Mouse (Mus musculus) CH12.LX (cell line): ENCODE measurements around the gene Hdac5. TPM values are rescaled to one million over a fixed set of nuclear protein-coding genes. Genes with fewer than 3 reads are reported as not detected.

Experiments used
- DNase-seq: peaks from one replicate; pipeline ENCODE4 v3.0.0-alpha.2; 2013; ENCODE audit errors: extremely low read depth
- H3K27ac ChIP-seq: 2 replicates; pipeline ENCODE4 v1.5.1; 2012; ENCODE audit warnings: low read depth, mild to moderate bottlenecking, control low read depth, moderate library complexity; ENCODE audit not compliant: insufficient read depth
- H3K27me3 ChIP-seq: replicated peaks from 2 replicates; pipeline ENCODE3; 2012; ENCODE audit warnings: inconsistent platforms
- H3K36me3 ChIP-seq, 2 experiments: replicated peaks in 1 of 2; 2 replicates each; pipeline versions ENCODE3 to v1.6.1; 2012; ENCODE audit warnings: inconsistent platforms in 1 of 2, low read length in 1 of 2, mild to moderate bottlenecking in 1 of 2, mixed read lengths in 1 of 2, moderate library complexity in 1 of 2; ENCODE audit not compliant: control insufficient read depth in 1 of 2, insufficient read depth in 1 of 2
- H3K4me1 ChIP-seq, 2 experiments: 2 replicates each; pipeline ENCODE4 v1.6.1; 2012; ENCODE audit warnings: inconsistent platforms in 1 of 2, moderate library complexity in 1 of 2; ENCODE audit not compliant: insufficient read depth in 2 of 2, control insufficient read depth in 1 of 2
- H3K4me2 ChIP-seq: 2 replicates; pipeline ENCODE4 v1.6.1; 2012; ENCODE audit warnings: low read depth, mild to moderate bottlenecking, control low read depth; ENCODE audit not compliant: poor library complexity, insufficient read depth, severe bottlenecking
- H3K4me3 ChIP-seq, 3 experiments: fragments of 150-350 bp in 1 of 3; sonication (generic) in 1 of 3; replicated peaks in 1 of 3; 2 replicates each; pipeline versions ENCODE3 to v1.5.1; 2011 to 2012; ENCODE audit warnings: low read depth in 2 of 3, low read length in 2 of 3, mild to moderate bottlenecking in 2 of 3, moderate library complexity in 2 of 3, control low read depth in 1 of 3, improper control_type of control experiment in 1 of 3, inconsistent platforms in 1 of 3, mixed read lengths in 1 of 3; ENCODE audit not compliant: poor library complexity in 1 of 3
- H3K79me2 ChIP-seq: replicated peaks from 2 replicates; pipeline ENCODE4 v1.6.1; 2012; ENCODE audit warnings: mild to moderate bottlenecking, moderate library complexity; ENCODE audit not compliant: control insufficient read depth, poor library complexity, insufficient read depth, severe bottlenecking; ENCODE audit errors: extremely low read depth
- H3K9ac ChIP-seq: 2 replicates; pipeline ENCODE4 v1.6.1; 2012; ENCODE audit warnings: low read depth, mild to moderate bottlenecking, control low read depth, moderate library complexity; ENCODE audit not compliant: insufficient read depth
- H3K9me3 ChIP-seq: replicated peaks from 2 replicates; pipeline ENCODE3; 2012; ENCODE audit warnings: low read length, inconsistent platforms, mixed read lengths
- BHLHE40 ChIP-seq: IDR thresholded peaks from 2 replicates; pipeline ENCODE4 v1.6.1; 2011; ENCODE audit warnings: mild to moderate bottlenecking, low read depth, low read length, improper control_type of control experiment
- CHD1 ChIP-seq: IDR thresholded peaks from 2 replicates; pipeline ENCODE4 v1.6.1; 2012; ENCODE audit warnings: low read depth, low read length, improper control_type of control experiment, inconsistent platforms
- ELF1 ChIP-seq: IDR thresholded peaks from 2 replicates; pipeline ENCODE4 v1.6.1; 2014; ENCODE audit warnings: low read depth, mild to moderate bottlenecking, inconsistent platforms, low read length, improper control_type of control experiment
- EP300 ChIP-seq: IDR thresholded peaks from 2 replicates; pipeline ENCODE4 v1.6.1; 2011; ENCODE audit warnings: low read length, improper control_type of control experiment
- ETS1 ChIP-seq: conservative IDR thresholded peaks from 2 replicates; pipeline ENCODE4 v1.6.1; 2012; ENCODE audit warnings: low read depth, mild to moderate bottlenecking, inconsistent platforms, low read length, improper control_type of control experiment, moderate library complexity
- IRF4 ChIP-seq: IDR thresholded peaks from 2 replicates; pipeline ENCODE4 v1.6.1; 2014; ENCODE audit warnings: low read depth, mild to moderate bottlenecking, inconsistent platforms, low read length, improper control_type of control experiment
- JUN ChIP-seq: IDR thresholded peaks from 2 replicates; pipeline ENCODE4 v1.6.1; 2011; ENCODE audit warnings: low read depth, mild to moderate bottlenecking, low read length, improper control_type of control experiment, moderate library complexity; ENCODE audit not compliant: insufficient read depth
- MAX ChIP-seq: IDR thresholded peaks from 2 replicates; pipeline ENCODE4 v1.6.1; 2011; ENCODE audit warnings: low read length, improper control_type of control experiment
- NELFE ChIP-seq: IDR thresholded peaks from 2 replicates; pipeline ENCODE4 v1.6.1; 2011; ENCODE audit warnings: low read depth, low read length, improper control_type of control experiment
- POLR2A ChIP-seq: IDR thresholded peaks from 2 replicates; pipeline ENCODE4 v1.6.1; 2011; ENCODE audit warnings: low read depth, mild to moderate bottlenecking, improper control_type of control experiment, low read length
- SMC3 ChIP-seq: IDR thresholded peaks from 2 replicates; pipeline ENCODE4 v1.6.1; 2011; ENCODE audit warnings: low read depth, low read length, improper control_type of control experiment
- TCF12 ChIP-seq: IDR thresholded peaks from 2 replicates; pipeline ENCODE4 v1.6.1; 2014; ENCODE audit warnings: low read depth, mild to moderate bottlenecking, inconsistent platforms, low read length, improper control_type of control experiment
- UBTF ChIP-seq: IDR thresholded peaks from 2 replicates; pipeline ENCODE4 v1.6.1; 2012; ENCODE audit warnings: low read depth, mild to moderate bottlenecking, inconsistent platforms, low read length, improper control_type of control experiment, moderate library complexity
- ZNF384 ChIP-seq: IDR thresholded peaks from 2 replicates; pipeline ENCODE4 v1.6.1; 2012; ENCODE audit warnings: low read depth, low read length, improper control_type of control experiment, inconsistent platforms
- dilution Hi-C: fragments of 300-500 bp; cut with MboI; formaldehyde crosslinking; loops from 2 replicates; pipeline ENCODE4 v1.14.3; 2020; ENCODE audit warnings: low sequenced_read_pairs; ENCODE audit not compliant: extremely low pct_unique_long_range_greater_than_20kb, extremely low pct_ligation_motif_present
- in situ Hi-C: fragments of 300-500 bp; cut with MboI; formaldehyde crosslinking; loops from 3 replicates; pipeline ENCODE4 v1.14.3; 2019; ENCODE audit warnings: low sequenced_read_pairs, low pct_ligation_motif_present, low pct_unique_long_range_greater_than_20kb, mixed read lengths
- polyA plus RNA-seq: library from polyadenylated mRNA; unstranded; fragments of >175 nt; gene quantifications from 2 replicates; pipeline ENCODE4 v1.2.1, GENCODE M21; 2012; ENCODE audit warnings: low read depth; ENCODE audit not compliant: insufficient read length
- total RNA-seq, 2 experiments: library from RNA; depleted of rRNA; stranded (reverse); fragments of 300-350 nt in 1 of 2; fragments of >200 nt in 1 of 2; gene quantifications; 2 replicates each; pipeline ENCODE4 v1.2.3; 2012 to 2014

Hdac5 gene
- total and polyA plus RNA-seq, 3 experiments, result 24.9 to 49.6 (median 46.4) TPM

DNA sequence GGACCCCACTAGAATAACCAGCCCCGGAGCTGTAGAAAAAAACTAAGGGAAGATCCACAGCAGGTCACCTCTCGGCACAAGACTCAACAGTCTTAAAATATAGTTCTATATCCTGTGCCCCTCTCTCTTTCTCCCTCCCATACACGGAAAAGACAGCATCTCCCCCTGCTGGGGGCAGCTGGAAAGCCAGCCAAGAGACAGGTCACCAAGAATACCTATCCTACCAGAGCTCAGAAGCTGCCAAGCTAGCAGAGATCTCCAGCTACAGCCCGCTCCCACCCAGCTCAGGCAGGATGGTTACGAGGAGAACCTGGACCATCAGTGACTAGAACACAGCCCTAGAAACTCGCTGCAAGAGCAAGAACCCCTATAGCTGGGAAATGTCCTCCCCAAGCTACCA lies 6.8 kb downstream of the Hdac5 start (continued):
- peak; percentile 37; the same call in 1 of the 2 replicates for TF ChIP-seq NELFE
- no peak for TF ChIP-seq CHD1
- no peak for TF ChIP-seq BHLHE40
- no peak for TF ChIP-seq MAX
- no peak for TF ChIP-seq ETS1
- no peak for TF ChIP-seq POLR2A
- TF ChIP-seq ELF1, result peak; percentile 45; the same call in 1 of the 2 replicates
- TF ChIP-seq, all 38 proteins: peak for 11

DNA sequence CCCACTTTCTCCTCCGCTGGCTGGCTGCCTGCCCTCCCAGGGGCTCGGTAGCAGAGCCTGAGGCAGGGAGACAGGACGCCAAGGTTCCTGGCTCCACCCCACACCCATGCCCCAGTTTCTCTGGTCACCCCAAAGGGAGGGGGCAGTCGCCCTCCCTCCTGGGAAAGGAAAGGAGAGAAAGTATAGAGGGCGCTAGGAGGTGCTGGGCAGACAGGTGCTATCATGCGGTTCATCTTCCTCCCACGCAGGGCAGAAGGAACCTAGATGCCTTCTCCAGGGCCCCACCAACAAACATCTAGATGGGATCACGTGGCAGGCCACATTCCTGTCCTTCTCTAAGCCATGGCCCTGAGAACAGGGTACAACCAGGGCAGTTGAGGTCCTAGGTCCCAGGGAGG lies 8.0 kb downstream of the Hdac5 start:
- dilution Hi-C loops, result no loop called here
- TF ChIP-seq UBTF (no peak), MAX (no peak), ZNF384 (no peak), TCF12 (no peak)
- no peaks in the 10 kb centered on the region for H3K79me2 ChIP-seq
- no peaks in the 10 kb centered on the region for H3K9me3 ChIP-seq
- H3K27me3 ChIP-seq, result no peaks in the 10 kb centered on the region
- H3K27ac ChIP-seq, result no peak overlapping the region
- H3K36me3 ChIP-seq, result peaks cover 0 to 8% of the 10 kb centered on the region in 2 experiments
- no peak overlapping the region for H3K4me3 ChIP-seq
- H3K4me2 ChIP-seq, result no peak overlapping the region
- H3K4me1 ChIP-seq, result peaks cover 34 to 66% of the 10 kb centered on the region in 2 experiments
- in situ Hi-C loops, result loop anchor here (5.0 kb wide), 1 partner anchor 65 kb away; the partner anchor contains the start of gene Tmem101
- DNase-seq, result no peak
- H3K9ac ChIP-seq, result no peak overlapping the region

DNA sequence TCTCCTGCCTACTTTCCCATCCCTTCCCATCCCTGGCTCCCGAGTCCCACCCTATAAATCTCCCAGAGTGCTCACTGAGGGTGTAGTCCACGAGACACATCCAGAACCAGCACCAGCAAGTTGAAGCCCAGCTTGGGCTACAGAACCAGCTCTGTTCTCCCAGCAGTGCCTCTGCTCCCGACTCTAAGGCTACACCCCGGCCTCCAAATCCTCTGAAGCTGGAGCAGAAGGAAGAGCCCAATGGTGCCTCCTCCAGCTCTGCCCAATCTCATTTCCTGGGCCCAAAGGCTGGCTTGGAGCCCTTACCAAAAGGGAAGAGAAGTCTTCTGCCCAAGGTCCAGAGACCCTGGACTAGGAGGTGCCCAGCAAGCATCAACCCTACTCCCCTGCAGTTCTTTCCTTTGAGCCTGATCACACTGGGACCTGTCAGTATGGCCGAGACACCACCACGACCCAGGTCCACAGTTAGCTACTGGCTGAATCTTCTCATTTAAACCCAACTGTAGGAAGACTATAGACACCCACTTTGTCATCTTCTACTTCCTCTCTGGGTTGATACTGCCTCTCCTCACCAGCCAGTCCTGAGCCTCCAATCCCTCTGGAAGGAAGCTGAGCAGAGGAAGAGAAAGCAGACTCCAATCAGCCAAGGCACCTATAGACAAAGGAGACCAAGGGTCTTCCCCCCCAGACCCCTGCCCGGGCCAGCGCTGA lies 8.6 kb downstream of the Hdac5 start:
- Histone ChIP-seq H3K9me3 (no peaks in the 10 kb centered on the region), H3K79me2 (no peaks in the 10 kb centered on the region), H3K4me3 (no peak overlapping the region), H3K4me2 (no peak overlapping the region), H3K36me3 (peaks cover 0 to 8% of the 10 kb centered on the region in 2 experiments), H3K9ac (no peak overlapping the region), H3K4me1 (peaks cover 36 to 72% of the 10 kb centered on the region in 2 experiments), H3K27me3 (no peaks in the 10 kb centered on the region), H3K27ac (no peak overlapping the region)
- dilution Hi-C loops (no loop called here), in situ Hi-C loops (loop anchor here (5.0 kb wide), 1 partner anchor 64 kb away; the partner anchor contains the start of gene Tmem101)
- DNase-seq, result no peak
- no peak for TF ChIP-seq EP300
- TF ChIP-seq ELF1, result no peak
- no peak for TF ChIP-seq POLR2A
- TF ChIP-seq JUN, result no peak
- TF ChIP-seq IRF4, result no peak
- TF ChIP-seq SMC3, result no peak
- no peak for TF ChIP-seq UBTF
- TF ChIP-seq MAX, result no peak
- TF ChIP-seq, all 38 proteins: peak for 0
